In genomic region chr16:78237641-78238051, GRCm38 (mm10) we compare ENCODE assay signal across 8 mouse cellular contexts.
DNase-seq lines count a peak whose midpoint lies in the region; ATAC-seq and TF ChIP-seq lines count a peak whose summit lies in the region.

No protein-coding gene starts in this region.

- H3K4me1 ChIP-seq in kidney, adult 2 months (ENCODE audit: control insufficient read depth, insufficient read depth, low read length): peaks cover 3% of the 10 kb centered on the region; the same call in 1 of the 2 replicates
- peaks cover 7% of the 10 kb centered on the region; the same call in 1 of the 2 replicates for H3K4me1 ChIP-seq in bone marrow macrophage, adult 2 months (ENCODE audit: control insufficient read depth, insufficient read depth, low read length)
- H3K4me1 ChIP-seq in forebrain, postnatal 0 days (ENCODE audit: insufficient read depth): peaks cover 5% of the 10 kb centered on the region; the same call in 1 of the 2 replicates
- no peaks in the 10 kb centered on the region for H3K4me1 ChIP-seq in liver, embryonic 16.5 days (ENCODE audit: control insufficient read depth, low read depth, low read length)
- H3K4me1 ChIP-seq in stomach, embryonic 16.5 days (ENCODE audit: control insufficient read depth, insufficient read depth, low read length): peaks cover 13% of the 10 kb centered on the region; the same call in 1 of the 2 replicates

- H3K4me2 ChIP-seq in forebrain, postnatal 0 days (ENCODE audit: low read depth): peak overlapping the region; percentile 73
- H3K4me2 ChIP-seq in liver, embryonic 16.5 days (ENCODE audit: low read depth, low read length): peak overlapping the region; percentile 60
- H3K4me2 ChIP-seq in stomach, embryonic 16.5 days (ENCODE audit: low read depth, low read length): peak overlapping the region; percentile 87

- H3K27me3 ChIP-seq in kidney, adult 2 months (replicated peaks; ENCODE audit: control insufficient read depth, insufficient read depth, low read length): no peaks in the 10 kb centered on the region
- no peaks in the 10 kb centered on the region for H3K27me3 ChIP-seq in forebrain, postnatal 0 days (ENCODE audit: insufficient read depth, low read length)
- H3K27me3 ChIP-seq in liver, embryonic 16.5 days (ENCODE audit: control insufficient read depth, insufficient read depth, low read depth, low read length): no peaks in the 10 kb centered on the region
- H3K27me3 ChIP-seq in stomach, embryonic 16.5 days (ENCODE audit: control insufficient read depth, insufficient read depth, low read length): no peaks in the 10 kb centered on the region

- H3K36me3 ChIP-seq in kidney, adult 2 months (ENCODE audit: control insufficient read depth, insufficient read depth, low read length): no peaks in the 10 kb centered on the region
- H3K36me3 ChIP-seq in forebrain, postnatal 0 days (ENCODE audit: insufficient read depth): no peaks in the 10 kb centered on the region
- no peaks in the 10 kb centered on the region for H3K36me3 ChIP-seq in liver, embryonic 16.5 days (ENCODE audit: control insufficient read depth, insufficient read depth)
- H3K36me3 ChIP-seq in stomach, embryonic 16.5 days (ENCODE audit: control insufficient read depth, insufficient read depth, low read length): no peaks in the 10 kb centered on the region

- peak overlapping the region; percentile 60 for H3K9ac ChIP-seq in forebrain, postnatal 0 days
- H3K9ac ChIP-seq in liver, embryonic 16.5 days (ENCODE audit: low read depth, low read length): no peak overlapping the region
- peak overlapping the region; percentile 66 for H3K9ac ChIP-seq in stomach, embryonic 16.5 days (ENCODE audit: low read length)

- DNase-seq in kidney, adult 2 months: no peak
- no peak for DNase-seq in kidney, adult 9 months
- DNase-seq in forebrain, postnatal 0 days: peak; percentile 80
- DNase-seq in gastrocnemius, postnatal 25 days: no peak
- DNase-seq in layer of hippocampus, adult 9-10 months (ENCODE audit: low spot score): no peak

- under 1% methylated on average over 13 of the region's 15 CpGs for WGBS in kidney, adult 2 months
- WGBS in forebrain, postnatal 0 days: 0% methylated on average over 12 of the region's 15 CpGs
- WGBS in liver, embryonic 16.5 days (ENCODE audit: insufficient replicate concordance): 0% methylated on average over 14 of the region's 15 CpGs
- WGBS in stomach, embryonic 16.5 days: under 1% methylated on average over 12 of the region's 15 CpGs

- TF ChIP-seq POLR2A in kidney, adult 2 months (IDR thresholded peaks at IDR 0.05; ENCODE audit: low read depth, low read length): no peak
- no peak for TF ChIP-seq POLR2A in bone marrow macrophage, adult 2 months (IDR thresholded peaks at IDR 0.05; ENCODE audit: borderline replicate concordance, low read depth, low read length)

- H3K4me3 ChIP-seq in kidney, adult 2 months (ENCODE audit: insufficient read depth, low read depth, low read length): peak overlapping the region; percentile 33
- H3K4me3 ChIP-seq in bone marrow macrophage, adult 2 months (ENCODE audit: insufficient read depth, low read length): peak overlapping the region; percentile 44
- peak overlapping the region; percentile 42 for H3K4me3 ChIP-seq in forebrain, postnatal 0 days (ENCODE audit: low read depth, low read length)
- H3K4me3 ChIP-seq in liver, embryonic 16.5 days (ENCODE audit: low read depth, low read length): peak overlapping the region; percentile 43
- H3K4me3 ChIP-seq in stomach, embryonic 16.5 days (replicated peaks; ENCODE audit: low read length): peak overlapping the region; percentile 51

- H3K27ac ChIP-seq in kidney, adult 2 months (ENCODE audit: insufficient read depth, low read depth, low read length): no peak overlapping the region
- H3K27ac ChIP-seq in bone marrow macrophage, adult 2 months (ENCODE audit: insufficient read depth, low read depth, low read length): no peak overlapping the region
- peak overlapping the region; percentile 87 for H3K27ac ChIP-seq in forebrain, postnatal 0 days (ENCODE audit: low read depth, low read length)
- H3K27ac ChIP-seq in liver, embryonic 16.5 days (ENCODE audit: low read length): no peak overlapping the region
- H3K27ac ChIP-seq in stomach, embryonic 16.5 days (ENCODE audit: low read length): no peak overlapping the region

- no peak for TF ChIP-seq CTCF in kidney, adult 2 months (conservative IDR thresholded peaks at IDR 0.05; ENCODE audit: insufficient read depth, insufficient read length, low read depth, low read length)
- no peak for TF ChIP-seq CTCF in bone marrow macrophage, adult 2 months (IDR thresholded peaks at IDR 0.05; ENCODE audit: low read depth, low read length)
- TF ChIP-seq CTCF in forebrain, postnatal 0 days (IDR thresholded peaks at IDR 0.05; ENCODE audit: low read depth): no peak

- no peaks in the 10 kb centered on the region for H3K9me3 ChIP-seq in forebrain, postnatal 0 days (ENCODE audit: low read length)
- no peaks in the 10 kb centered on the region for H3K9me3 ChIP-seq in liver, embryonic 16.5 days (replicated peaks; ENCODE audit: control insufficient read depth, low read length)
- H3K9me3 ChIP-seq in stomach, embryonic 16.5 days (replicated peaks; ENCODE audit: control insufficient read depth, low read length): no peaks in the 10 kb centered on the region

- ATAC-seq in forebrain, postnatal 0 days: peak; percentile 81
- ATAC-seq in liver, embryonic 16.5 days (ENCODE audit: low read depth): no peak
- ATAC-seq in stomach, embryonic 16.5 days (ENCODE audit: insufficient read depth, low FRiP score): no peak
